Mouse (Mus musculus) layer of hippocampus, adult 18-20 months (tissue): ENCODE data around the gene Pbx3. TPM values are rescaled to one million over a fixed set of nuclear protein-coding genes. Genes with fewer than 3 reads are reported as not detected.
A peak's percentile ranks its signal among the peaks of the same experiment; 100 is the strongest.

Experiments
- DNase-seq, 2 experiments: peaks; one replicate each; pipeline ENCODE4 v3.0.0; 2022; ENCODE audit warnings: low spot score in 2 of 2
- long read RNA-seq: library from polyadenylated mRNA; stranded (forward); transcript quantifications from one replicate; pipeline ENCODE4 v2.0.0, GENCODE M21; 2021
- total RNA-seq, 2 experiments: library from RNA; stranded (reverse); gene quantifications; 2 replicates each; pipeline ENCODE4 v1.2.3; 2021

Pbx3 gene
- total RNA-seq, result 1 to 10 TPM; 7.1 to 7.6 TPM
- long read RNA-seq, partial matches to known transcripts, result 0 of 5 reads
- long read RNA-seq, other reads (novel, unspliced or antisense), result 1 of 5 reads

DNA sequence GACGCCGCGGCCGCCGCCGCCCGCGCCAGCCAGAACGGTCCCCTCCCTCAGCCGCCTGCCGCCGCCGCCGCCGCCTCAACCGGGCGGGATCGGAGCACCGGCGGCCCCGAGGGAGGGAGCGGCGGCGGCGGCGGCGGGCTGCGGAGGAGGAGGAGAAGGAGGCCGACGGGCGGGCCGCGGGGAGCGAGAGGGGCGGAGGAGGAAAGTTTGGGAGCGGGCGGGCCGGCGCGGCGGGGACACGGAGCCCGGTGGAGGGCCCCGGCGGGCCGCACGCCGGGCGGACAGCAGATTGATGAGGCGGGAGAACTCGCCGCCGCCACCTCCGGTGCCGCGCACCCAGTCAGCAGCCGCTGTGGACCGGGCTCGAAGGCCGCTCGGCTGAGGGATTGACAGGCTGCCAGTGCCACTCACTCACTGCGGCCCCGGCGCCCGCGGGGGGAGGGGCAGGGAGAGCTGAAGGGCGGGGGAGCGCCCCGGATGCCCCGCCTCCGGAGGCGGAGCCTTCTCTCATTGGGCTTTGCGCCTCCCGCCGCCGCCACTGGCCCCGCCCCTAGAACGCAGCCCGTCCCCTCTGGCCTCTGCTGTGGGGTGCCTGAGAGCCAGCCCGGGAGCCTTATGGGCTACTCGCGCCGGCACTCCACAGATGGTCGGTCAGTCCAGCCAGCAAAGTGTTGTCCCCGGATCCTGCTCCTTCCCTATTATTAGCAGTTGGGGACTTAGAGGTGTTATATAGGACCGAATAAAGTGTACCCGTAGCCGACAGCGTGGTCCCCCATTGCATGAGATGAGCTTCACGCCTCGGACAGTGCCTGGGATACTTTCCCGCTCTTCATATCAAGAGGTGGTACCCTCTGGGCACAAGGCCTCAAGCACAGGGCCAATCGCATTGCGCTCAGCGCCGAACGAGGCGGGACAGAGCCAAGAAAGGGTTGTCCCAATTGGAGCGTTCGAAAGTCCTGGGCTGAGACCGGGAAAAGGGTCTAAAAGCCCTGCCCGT lies at the start of gene Pbx3:
TSS of gene Pbx3 (minus strand) at position 838 of the 997 bp plus-strand sequence.
- DNase-seq, result peak; percentile 81 to 92

DNA sequence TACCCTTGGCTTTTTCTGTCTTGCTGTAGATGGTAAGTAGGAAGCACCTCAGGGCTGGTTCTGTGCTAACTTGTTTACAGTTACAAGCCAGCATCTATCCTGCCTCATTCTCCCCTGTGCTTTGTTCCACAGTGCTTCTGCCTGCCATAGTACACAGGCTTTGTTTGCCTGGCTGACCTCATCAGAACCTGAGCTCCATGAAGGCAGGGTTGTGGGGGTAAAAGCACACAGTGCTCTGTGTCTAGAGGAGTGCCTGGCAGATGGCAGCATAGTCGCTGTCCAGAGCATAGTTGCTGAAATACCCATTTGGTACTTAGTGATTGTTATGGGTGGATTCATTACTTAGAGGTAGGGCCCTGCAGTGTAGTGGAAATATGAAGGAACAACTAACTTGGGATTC lies 47.3 kb upstream of the Pbx3 start:
- DNase-seq, result no peak

DNA sequence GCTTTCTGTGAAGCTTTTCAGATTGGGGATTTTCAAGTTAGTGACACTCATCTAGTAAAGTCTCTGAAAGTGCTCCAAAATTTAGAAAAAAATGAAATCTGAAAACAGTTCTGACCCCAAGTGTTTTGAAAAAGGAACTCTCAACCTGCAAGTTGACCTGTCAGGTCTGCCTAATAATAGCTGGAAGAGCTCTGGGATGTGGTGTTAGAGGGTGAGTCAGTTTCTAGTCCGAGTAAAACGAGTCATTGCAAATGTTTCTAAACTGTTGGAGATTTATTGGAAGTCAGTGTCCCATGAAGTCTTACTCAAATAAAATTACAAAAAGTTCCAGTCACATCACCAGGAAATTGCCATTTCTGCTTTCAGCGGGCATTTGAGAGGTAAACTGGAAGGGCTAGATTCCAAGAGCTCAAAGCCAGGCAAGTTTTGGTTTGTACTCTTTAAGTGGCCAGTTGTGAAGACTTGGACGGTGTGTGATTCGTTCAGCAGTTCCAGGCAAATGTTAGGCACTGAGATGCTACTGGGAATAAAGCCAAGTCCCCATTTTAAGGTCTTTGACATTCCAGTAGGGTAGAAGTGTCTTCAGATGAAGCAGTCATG lies 36.9 kb upstream of the Pbx3 start:
- DNase-seq, result no peak

DNA sequence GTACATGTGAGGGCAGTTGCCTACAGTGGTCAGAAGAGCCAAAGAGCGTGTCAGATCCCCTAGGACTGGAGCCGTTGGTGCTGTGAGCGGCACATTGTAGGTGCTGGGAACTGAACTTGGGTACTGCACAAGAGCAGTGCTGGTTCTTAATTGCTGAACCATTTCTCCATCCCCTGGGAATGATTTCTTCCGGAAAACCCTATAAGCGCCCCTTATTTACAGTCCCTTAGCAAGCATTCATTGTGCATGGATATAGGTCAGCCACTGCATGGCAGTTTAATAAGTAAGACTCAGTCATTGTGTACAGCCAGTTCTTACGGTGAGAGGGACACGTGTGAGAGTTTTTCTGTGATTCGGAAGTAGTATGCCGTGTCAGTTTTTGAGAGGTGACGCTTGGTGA lies 35.4 kb upstream of the Pbx3 start:
- DNase-seq, result no peak

DNA sequence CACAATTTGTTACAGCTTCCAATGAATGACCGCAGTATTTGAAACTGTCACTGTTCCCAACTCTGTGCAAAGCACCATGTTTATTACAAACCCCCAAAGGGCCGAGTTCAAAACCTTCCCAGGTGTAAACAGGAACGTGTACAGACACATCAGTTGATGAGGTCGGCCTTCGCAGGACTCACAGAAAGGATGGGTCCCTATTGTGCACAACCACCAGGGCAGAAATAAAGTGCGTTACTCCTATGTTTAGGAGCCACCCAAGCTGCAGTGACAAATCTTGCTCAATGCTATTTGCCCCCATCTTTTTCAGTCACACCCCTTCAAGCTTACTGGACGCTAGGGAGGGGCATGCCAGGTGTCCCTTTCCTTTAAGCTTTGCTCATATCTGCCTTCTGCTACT lies 34.7 kb upstream of the Pbx3 start:
- DNase-seq, result no peak

DNA sequence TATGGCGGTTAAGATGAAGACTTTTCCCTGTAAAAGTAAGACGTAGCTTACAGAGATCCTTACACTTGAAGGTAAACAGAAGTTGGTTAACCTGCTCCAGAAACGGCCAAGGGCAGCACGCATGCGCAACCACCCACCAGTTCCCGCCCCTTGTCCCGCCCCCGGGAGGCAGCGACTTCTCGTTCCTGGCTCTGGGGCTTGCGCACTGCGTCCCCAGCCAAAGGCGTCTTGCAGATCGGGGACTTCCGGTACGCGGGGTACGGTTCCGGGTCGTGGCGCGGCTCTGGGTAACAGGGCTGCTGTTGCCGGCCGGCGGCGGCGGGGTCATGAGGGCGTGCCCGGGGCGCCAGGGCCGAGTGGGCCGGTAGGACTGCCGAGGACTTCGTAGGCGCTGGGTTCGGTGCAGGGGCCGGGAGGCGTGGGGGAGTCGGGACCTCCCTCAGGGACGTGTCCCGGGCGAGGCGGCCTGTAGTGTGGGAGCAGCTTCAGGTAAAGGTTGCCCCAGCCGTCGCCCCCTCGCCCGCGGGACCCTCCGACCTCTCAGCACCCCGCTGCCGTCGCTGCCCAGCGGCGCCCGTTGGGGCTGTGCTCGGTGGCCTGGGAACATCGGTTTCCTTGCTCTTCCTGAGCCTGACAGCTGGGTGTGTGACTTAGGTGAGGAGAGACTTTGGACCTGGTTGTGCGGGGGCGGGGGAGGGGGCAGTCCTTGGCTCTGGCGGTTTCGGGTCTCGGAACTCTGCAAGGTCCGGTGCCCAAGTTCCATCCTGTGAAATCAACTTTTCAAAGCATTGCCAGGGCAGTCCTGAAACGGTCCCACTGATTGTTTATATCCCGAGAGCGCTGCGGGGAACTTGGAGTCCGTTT lies 33.9 kb upstream of the Pbx3 start, which contains the start of gene Mapkap1:
TSS of gene Mapkap1 (plus strand) at position 171 of the 864 bp plus-strand sequence.
- peak; percentile 96 to 97 for DNase-seq

DNA sequence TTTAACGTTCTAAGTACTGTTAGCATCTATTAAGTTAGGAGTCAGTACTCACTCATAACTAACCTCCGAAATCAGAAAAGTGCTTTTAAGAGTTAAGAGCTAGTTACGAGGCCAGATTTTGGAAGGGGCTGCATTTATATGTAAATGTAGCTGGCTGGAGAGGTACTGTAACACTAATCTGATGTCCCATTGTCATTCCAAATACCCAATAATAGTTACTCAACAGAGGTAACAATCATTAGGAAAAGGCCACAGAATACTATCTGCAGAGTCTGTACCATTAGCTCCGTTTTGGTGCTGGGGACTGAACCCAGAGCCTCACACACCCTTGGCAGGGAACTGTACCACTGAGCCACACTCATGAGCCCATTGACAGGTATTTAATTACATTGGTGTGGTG lies 26.6 kb upstream of the Pbx3 start:
- DNase-seq, result no peak

DNA sequence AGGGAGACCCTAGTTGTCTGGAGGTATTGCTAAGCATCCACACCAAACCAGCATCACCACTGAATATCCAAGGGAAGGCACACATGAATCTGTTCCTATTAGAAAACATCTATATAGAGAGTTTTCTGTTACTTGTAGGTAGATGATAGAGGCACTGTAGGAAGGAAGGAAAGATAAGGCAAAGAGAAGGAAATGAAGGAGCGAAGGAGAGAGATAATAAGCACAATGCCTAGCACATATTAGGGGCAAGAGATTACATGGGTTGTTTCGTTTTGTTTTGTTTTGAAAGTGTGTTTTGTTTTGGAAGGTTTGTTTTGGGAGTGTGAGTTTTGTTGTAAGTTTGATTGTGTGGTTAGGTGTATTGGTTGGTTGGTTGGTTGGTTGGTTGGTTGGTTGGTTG lies 6.0 kb upstream of the Pbx3 start:
- DNase-seq, result no peak

DNA sequence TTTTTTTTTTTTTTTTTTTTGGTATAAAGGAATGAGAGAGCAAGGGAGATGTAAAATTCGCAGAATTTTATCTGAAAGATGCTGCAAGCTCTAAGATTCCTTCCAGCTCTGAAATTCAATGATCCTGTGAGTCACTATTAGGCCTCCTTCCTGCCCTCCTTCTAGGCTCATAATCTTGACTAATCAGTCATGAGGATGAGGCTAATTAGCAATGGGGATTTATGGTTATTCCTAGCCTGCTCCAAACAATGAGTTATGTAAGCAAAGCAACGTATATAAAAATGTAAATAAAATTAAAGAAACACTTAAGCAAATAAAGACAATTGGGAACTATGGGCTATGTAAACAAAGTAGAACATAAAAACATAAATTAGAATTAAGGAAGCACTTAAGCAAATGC lies 1.4 kb upstream of the Pbx3 start:
- no peak for DNase-seq

DNA sequence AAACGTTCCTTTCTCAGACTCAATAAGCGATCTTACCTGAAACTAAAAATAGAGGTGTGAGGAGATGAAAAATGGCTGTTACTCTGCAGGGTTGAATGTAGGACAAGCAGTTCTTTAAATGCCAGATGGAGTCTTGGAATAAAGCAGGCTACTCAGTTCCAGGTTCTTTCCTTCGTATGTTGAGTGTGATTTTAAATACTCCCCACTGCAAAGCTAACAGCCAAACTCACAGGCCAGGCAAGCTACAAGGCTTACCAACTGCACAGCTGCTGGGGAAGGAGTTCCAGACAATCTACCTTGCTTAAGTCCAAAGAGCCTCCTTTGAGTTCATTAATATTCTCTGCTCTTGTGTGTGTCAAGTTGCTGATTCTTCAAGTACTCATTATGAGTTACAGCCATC lies 944 bp upstream of the Pbx3 start:
- peak in 1 of 2 experiments; percentile 12 for DNase-seq

DNA sequence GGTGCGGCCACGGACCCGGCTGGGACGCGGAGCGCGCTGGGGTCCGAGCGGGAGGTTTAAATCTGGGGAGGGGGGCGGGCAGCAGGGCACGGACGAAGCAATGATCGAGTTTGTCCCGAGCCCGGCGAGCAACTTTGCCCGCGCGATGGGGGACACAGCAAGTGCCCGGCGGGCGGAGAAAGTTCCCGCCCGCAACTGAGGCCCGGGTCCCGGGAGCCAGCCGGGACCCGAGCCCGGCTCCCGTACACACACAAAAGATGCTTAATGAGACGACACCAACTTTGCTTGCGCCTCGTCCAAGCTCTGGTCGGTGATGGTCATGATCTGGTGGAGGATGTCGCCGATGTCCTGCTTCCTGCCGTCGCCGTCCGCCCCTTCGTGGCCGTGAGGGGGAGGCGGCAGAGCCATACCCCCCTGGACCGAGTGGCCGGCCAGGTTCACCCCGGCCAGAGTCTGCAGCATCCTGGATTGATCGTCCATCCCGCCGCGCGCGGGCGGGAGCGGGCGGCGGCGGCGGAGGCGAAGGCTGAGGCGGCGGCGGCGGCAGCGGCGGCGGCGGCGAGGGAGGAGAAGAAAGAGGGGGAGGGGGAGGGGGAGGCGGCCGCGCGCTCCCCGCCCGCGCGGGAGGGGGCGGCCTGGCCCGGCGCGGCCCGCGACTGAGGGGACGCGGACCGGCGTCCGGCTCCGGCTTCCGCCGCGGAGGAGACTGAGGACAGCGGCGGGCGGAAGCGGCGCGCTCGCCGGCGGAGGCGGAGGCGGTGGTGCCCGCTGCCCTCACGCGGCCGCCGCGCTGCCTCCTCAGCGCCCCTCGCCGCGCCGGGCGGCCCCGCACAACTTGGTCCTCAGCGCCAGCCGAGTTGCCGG lies 1.3 kb downstream of the Pbx3 start:
- DNase-seq, result no peak

DNA sequence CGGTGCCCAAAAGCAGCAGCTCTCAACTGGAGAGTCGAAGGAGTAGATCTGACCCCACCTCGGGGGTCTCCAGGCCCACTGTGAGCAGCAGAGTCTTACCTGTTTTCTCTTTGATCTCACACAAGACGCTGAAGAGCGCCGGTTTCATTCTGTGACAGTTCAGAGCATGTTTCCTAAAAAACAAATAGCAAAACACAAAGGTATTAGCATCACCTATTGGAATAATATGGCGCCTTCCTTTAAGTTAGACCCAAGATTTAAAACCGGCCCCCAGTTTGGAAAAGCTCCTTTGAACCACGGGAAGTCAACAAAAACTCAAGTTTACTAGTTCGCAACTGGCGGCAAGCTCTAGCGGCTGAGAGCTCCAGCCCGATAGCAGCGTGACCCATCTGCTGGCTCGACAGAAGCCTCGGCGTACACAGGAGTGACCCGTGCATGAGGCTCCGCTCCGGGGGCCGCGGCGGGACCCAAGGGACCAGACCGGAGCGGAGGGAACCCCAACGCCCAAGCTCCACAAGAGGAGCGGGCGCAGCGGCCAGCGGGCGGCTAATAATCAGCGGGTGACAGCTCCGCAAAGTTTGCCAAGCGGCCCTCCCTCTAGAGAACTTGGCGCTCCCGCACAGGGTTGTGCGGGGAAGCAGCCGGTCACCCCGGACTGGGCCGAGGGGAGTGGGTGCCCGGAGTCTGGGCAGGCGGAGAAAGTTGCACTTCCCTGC lies 2.1 kb downstream of the Pbx3 start:
- no peak for DNase-seq

DNA sequence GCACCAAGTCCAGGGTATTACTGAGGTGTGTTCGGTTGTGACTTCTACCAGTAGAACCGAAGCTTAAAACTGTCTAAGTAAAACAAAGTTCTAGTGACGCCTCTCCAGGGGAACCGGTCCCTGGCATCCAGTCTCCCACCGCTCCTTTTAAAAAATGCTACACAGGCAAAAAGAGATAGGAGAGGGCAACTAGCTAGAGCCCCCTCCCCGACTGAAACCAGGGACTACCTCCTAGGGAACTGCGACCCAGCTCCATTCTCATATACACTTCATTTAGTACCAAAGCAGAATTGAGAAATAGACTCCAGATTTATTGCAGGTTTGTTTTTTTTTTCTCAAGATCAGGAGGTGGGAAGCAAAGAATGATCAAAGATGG lies 2.6 kb downstream of the Pbx3 start:
- DNase-seq, result no peak

DNA sequence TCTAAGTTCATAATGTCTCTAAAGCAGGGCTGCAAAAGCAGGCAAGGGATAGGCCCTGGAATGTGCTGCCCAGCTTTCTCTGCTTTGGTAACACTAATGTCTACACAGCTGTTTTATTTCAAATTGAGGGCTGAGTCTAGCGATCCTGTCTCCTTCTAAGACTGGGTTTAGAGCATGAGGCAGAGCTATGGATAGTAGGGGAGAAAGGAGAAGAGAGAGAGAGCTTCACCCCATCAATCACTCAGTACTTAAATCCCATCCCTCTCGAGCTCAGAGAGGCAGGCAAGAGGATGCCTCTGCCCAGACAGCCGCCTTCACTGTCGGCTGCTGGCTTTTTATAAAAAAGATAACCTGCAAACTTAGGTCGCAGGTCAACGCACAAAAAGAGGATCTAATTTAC lies 4.5 kb downstream of the Pbx3 start:
- no peak for DNase-seq

DNA sequence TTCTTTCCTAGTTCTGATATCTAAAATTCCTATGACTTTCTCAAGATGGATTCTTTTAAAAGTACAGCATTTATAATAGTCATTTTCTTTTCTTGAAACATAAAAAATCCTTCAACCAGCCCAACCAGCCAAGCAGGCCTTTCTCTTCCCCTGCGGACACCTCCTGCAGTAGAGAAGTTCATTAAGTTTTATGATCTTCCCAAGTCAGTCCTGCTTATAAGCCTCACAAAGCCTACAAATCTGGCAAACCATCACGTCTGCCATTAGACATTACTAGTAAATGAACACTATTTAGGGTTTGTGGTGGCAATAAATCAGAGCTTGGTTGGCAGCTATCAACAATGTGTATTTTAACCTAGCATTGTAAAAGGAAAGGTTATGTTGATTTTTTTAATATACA lies 5.9 kb downstream of the Pbx3 start:
- DNase-seq, result no peak

DNA sequence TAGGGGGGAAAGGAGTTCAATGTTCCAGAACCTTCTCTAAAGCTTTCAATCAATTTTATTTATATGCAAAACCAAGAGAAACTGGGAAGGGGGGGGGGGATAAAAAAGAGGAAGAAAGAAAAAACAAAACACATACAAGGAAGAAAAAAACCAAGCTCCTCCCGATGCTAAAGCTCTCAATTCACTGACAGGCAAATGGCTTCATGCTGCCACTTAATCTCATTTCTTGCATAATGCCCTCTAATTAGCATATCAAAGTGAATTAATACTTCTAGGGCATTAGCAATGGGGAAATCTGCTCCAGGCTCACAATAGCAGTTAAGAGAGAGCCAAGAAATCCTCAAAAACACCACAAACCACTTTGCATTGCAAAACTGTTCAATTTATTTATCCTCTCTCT lies 9.3 kb downstream of the Pbx3 start:
- no peak for DNase-seq

DNA sequence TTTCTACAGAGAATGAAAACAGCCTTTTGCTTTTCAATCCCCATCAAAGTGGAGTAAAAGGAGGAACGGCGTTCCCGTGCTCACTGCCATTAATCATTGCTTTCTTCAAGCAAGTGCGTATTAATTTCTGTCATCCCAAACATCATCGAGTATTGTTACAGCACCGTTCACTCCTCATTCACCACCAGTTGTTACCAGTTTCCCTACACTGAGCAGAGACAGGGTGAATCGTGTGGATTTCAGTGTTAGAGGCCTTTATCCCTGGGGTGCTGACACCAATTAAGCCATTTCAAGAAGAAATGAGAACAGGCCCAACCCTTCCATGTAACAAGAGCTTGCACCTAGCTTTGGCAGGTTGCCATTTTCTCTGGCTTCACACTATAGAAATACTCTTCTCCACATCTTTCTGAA lies 17.1 kb downstream of the Pbx3 start:
- no peak for DNase-seq

DNA sequence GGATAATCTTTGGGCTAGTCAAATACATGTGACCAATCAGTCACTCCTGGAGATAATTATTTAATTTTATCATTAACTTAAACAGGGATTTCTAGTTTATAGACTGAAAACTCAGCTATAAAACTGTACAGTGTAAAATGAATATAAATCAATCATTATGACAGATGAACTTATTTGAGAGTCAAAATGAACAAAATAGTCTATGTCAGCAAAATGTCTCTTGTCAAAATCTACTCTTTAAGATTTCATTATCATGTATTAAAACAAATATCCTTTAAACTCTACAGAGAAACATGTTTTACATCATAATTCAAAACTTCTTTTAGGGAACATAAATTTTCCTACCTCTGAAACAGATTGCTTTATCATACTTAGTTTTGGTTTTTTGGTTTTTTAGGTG lies 20.9 kb downstream of the Pbx3 start:
- DNase-seq, result no peak

DNA sequence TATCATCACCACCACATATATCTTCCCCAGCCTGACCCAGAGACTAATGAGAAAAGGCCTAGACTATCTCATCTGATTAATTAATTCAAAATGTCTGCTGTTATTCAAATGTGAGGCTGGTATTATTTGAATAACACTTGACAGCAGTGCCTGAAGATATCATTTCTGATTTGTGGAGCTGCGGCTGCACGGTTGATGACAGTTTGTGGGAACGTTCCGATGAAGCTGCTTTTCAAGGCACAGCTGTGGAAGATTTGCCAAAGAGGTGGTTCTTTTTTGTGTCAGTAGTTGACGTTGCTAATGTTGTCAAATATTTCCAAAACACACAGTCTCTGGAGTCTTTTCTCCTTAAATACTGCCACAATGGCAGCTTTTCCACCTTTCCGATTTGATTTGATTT lies 25.8 kb downstream of the Pbx3 start:
- DNase-seq, result no peak

DNA sequence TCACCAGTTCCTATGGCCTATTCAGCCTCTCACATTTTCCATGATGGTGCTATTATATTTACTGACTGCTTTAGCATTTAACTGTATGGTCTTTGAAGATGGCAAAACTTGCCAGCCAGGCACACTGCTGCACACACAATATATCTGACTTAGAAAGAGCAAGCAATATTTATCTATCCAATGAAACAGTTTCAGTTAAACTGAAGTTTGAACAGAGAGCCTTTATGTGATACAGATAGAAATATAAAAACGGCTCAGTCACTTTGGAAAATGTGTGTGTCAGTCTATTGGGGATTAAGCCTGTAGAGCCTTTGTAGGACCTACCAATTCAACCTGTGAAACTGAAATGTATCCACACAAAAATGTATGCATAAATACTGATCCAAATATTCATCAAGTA lies 74.3 kb downstream of the Pbx3 start:
- no peak for DNase-seq
